Mouse (Mus musculus) hindbrain, embryonic 10.5 days (tissue): ENCODE data around the gene Cul4a. TPM values are rescaled to one million over a fixed set of nuclear protein-coding genes. Genes with fewer than 3 reads are reported as not detected.
"Not testable (repeated sequence)": the region's sequence is repeated elsewhere in the genome, so short reads cannot be mapped to it uniquely, and the experiment has no call there.

Experiments used
- DNase-seq: peaks from one replicate; pipeline ENCODE4 v3.0.0-alpha.2; 2017; ENCODE audit warnings: low spot score
- H3K27ac ChIP-seq: fragments of 300-500 bp; sonication (generic); 2 replicates; pipeline ENCODE4 v1.5.1; 2016; ENCODE audit warnings: mild to moderate bottlenecking, moderate library complexity
- H3K27me3 ChIP-seq: fragments of 300-500 bp; sonication (generic); 2 replicates; pipeline ENCODE4 v1.6.1; 2016; ENCODE audit warnings: mild to moderate bottlenecking; ENCODE audit not compliant: poor library complexity, insufficient read depth, severe bottlenecking
- H3K36me3 ChIP-seq: fragments of 300-500 bp; sonication (generic); 2 replicates; pipeline ENCODE4 v1.6.1; 2016; ENCODE audit warnings: mild to moderate bottlenecking, moderate library complexity
- H3K4me1 ChIP-seq: fragments of 300-500 bp; sonication (generic); replicated peaks from 2 replicates; pipeline ENCODE4 v1.6.1; 2016; ENCODE audit warnings: mild to moderate bottlenecking
- H3K4me3 ChIP-seq: fragments of 300-500 bp; sonication (generic); 2 replicates; pipeline ENCODE4 v1.5.1; 2016; ENCODE audit warnings: mild to moderate bottlenecking, moderate library complexity
- H3K9me3 ChIP-seq: fragments of 300-500 bp; sonication (generic); 2 replicates; pipeline ENCODE4 v1.6.1; 2016; ENCODE audit warnings: mild to moderate bottlenecking, moderate library complexity
- WGBS: fragments of 180-500 bp; shearing (Covaris S2); methylation state at CpG from one replicate; pipeline ENCODE4 v1.1.7; 2016; 5-methylcytosine and 5-hydroxymethylcytosine counted together
- polyA plus RNA-seq: library from polyadenylated mRNA; unstranded; fragments of >200 nt; fragmentation: Nextera tagmentation; extraction: Ambion mirVana; gene quantifications from 2 replicates; pipeline ENCODE4 v1.2.1, GENCODE M21; 2016

Gene Cul4a
- polyA plus RNA-seq, 1 experiment from 2014 or later: 72.8 TPM

- peaks cover 20% of the 10 kb centered on the region for H3K4me1 ChIP-seq
- H3K27me3 ChIP-seq: no peaks in the 10 kb centered on the region
- DNase-seq: no peak
- H3K36me3 ChIP-seq: peaks cover 28% of the 10 kb centered on the region
- 86% methylated on average over 1 of the region's 1 CpGs for WGBS
- no peaks in the 10 kb centered on the region for H3K9me3 ChIP-seq
- H3K4me3 ChIP-seq: no peak overlapping the region
- H3K27ac ChIP-seq: no peak overlapping the region
Observed at GRCm38 (mm10) chr8:13109416-13109960, 4.1 kb downstream of the Cul4a start.

- DNase-seq: no peak
Observed at GRCm38 (mm10) chr8:13111917-13112316, 6.5 kb downstream of the Cul4a start.

GRCm38 (mm10) chr8:13113232-13113631 is 7.8 kb downstream of the Cul4a start:
- no peak overlapping the region for H3K4me3 ChIP-seq
- no peak overlapping the region for H3K27ac ChIP-seq
- peaks cover 42% of the 10 kb centered on the region for H3K36me3 ChIP-seq
- no peaks in the 10 kb centered on the region for H3K27me3 ChIP-seq
- 93% methylated on average over 4 of the region's 4 CpGs for WGBS
- H3K9me3 ChIP-seq: no peaks in the 10 kb centered on the region
- DNase-seq: no peak
- 0 out of 2 replicates have a peak, but pooled peaks cover 3% of the 10 kb centered on the region for H3K4me1 ChIP-seq

More at GRCm38 (mm10) chr8:13111917-13112316, 6.5 kb downstream of the Cul4a start:
- Histone ChIP-seq H3K9me3 (no peaks in the 10 kb centered on the region), H3K36me3 (peaks cover 42% of the 10 kb centered on the region), H3K27ac (no peak overlapping the region), H3K4me3 (no peak overlapping the region), H3K27me3 (no peaks in the 10 kb centered on the region), H3K4me1 (peaks cover 11% of the 10 kb centered on the region)
- 87% methylated on average over 11 of the region's 11 CpGs for WGBS

GRCm38 (mm10) chr8:13117096-13117495 is 11.7 kb downstream of the Cul4a start:
- WGBS: 94% methylated on average over 2 of the region's 2 CpGs
- DNase-seq: no peak
- no peaks in the 10 kb centered on the region for H3K4me1 ChIP-seq

GRCm38 (mm10) chr8:13118516-13118915 is 13.1 kb downstream of the Cul4a start:
- 85% methylated on average over 3 of the region's 3 CpGs for WGBS
- peaks cover 76% of the 10 kb centered on the region for H3K36me3 ChIP-seq
- DNase-seq: no peak

More at GRCm38 (mm10) chr8:13117096-13117495, 11.7 kb downstream of the Cul4a start:
- peaks cover 74% of the 10 kb centered on the region for H3K36me3 ChIP-seq
- no peaks in the 10 kb centered on the region for H3K27me3 ChIP-seq
- no peak overlapping the region for H3K4me3 ChIP-seq
- H3K9me3 ChIP-seq: no peaks in the 10 kb centered on the region
- no peak overlapping the region for H3K27ac ChIP-seq

GRCm38 (mm10) chr8:13120882-13121665 is 15.7 kb downstream of the Cul4a start:
- no peak for DNase-seq
- H3K27ac ChIP-seq: no peak overlapping the region
- peaks cover 80% of the 10 kb centered on the region for H3K36me3 ChIP-seq
- H3K27me3 ChIP-seq: no peaks in the 10 kb centered on the region
- no peaks in the 10 kb centered on the region for H3K9me3 ChIP-seq
- no peak overlapping the region for H3K4me3 ChIP-seq
- WGBS: 87% methylated on average over 7 of the region's 7 CpGs
- no peaks in the 10 kb centered on the region for H3K4me1 ChIP-seq

More at GRCm38 (mm10) chr8:13118516-13118915, 13.1 kb downstream of the Cul4a start:
- H3K4me3 ChIP-seq: no peak overlapping the region
- H3K27ac ChIP-seq: no peak overlapping the region
- H3K9me3 ChIP-seq: no peaks in the 10 kb centered on the region
- H3K27me3 ChIP-seq: no peaks in the 10 kb centered on the region
- H3K4me1 ChIP-seq: no peaks in the 10 kb centered on the region

GRCm38 (mm10) chr8:13122887-13123421 is 17.5 kb downstream of the Cul4a start:
- Histone ChIP-seq H3K4me3 (no peak overlapping the region), H3K36me3 (peaks cover 92% of the 10 kb centered on the region), H3K4me1 (no peaks in the 10 kb centered on the region), H3K9me3 (no peaks in the 10 kb centered on the region), H3K27ac (no peak overlapping the region), H3K27me3 (no peaks in the 10 kb centered on the region)
- 96% methylated on average over 7 of the region's 7 CpGs for WGBS
- DNase-seq: no peak

- Histone ChIP-seq H3K36me3 (peaks cover 93% of the 10 kb centered on the region), H3K4me1 (no peaks in the 10 kb centered on the region)
Observed at GRCm38 (mm10) chr8:13124897-13125296, 19.5 kb downstream of the Cul4a start.

GRCm38 (mm10) chr8:13132220-13132619 is 26.8 kb downstream of the Cul4a start:
- peaks cover 95% of the 10 kb centered on the region for H3K36me3 ChIP-seq
- 81% methylated on average over 9 of the region's 9 CpGs for WGBS

More at GRCm38 (mm10) chr8:13124897-13125296, 19.5 kb downstream of the Cul4a start:
- 98% methylated on average over 8 of the region's 8 CpGs for WGBS
- no peak for DNase-seq
- H3K4me3 ChIP-seq: no peak overlapping the region
- no peak overlapping the region for H3K27ac ChIP-seq
- H3K9me3 ChIP-seq: no peaks in the 10 kb centered on the region
- H3K27me3 ChIP-seq: no peaks in the 10 kb centered on the region

GRCm38 (mm10) chr8:13139641-13140182 is 34.3 kb downstream of the Cul4a start:
- no peak for DNase-seq
- no peaks in the 10 kb centered on the region for H3K27me3 ChIP-seq
- no peak overlapping the region for H3K4me3 ChIP-seq
- H3K27ac ChIP-seq: no peak overlapping the region
- H3K4me1 ChIP-seq: no peaks in the 10 kb centered on the region
- H3K9me3 ChIP-seq: no peaks in the 10 kb centered on the region
- peaks cover 100% of the 10 kb centered on the region for H3K36me3 ChIP-seq
- WGBS: 94% methylated on average over 6 of the region's 6 CpGs

More at GRCm38 (mm10) chr8:13132220-13132619, 26.8 kb downstream of the Cul4a start:
- H3K27ac ChIP-seq, H3K27me3 ChIP-seq, H3K9me3 ChIP-seq, H3K4me1 ChIP-seq, H3K4me3 ChIP-seq: not testable (repeated sequence)
- peak; percentile 36 for DNase-seq

GRCm38 (mm10) chr8:13141681-13142080 is 36.3 kb downstream of the Cul4a start:
- Histone ChIP-seq H3K4me3 (no peak overlapping the region), H3K4me1 (no peaks in the 10 kb centered on the region), H3K9me3 (no peaks in the 10 kb centered on the region), H3K36me3 (peaks cover 100% of the 10 kb centered on the region), H3K27ac (no peak overlapping the region), H3K27me3 (no peaks in the 10 kb centered on the region)
- no peak for DNase-seq
- over 99% methylated on average over 5 of the region's 5 CpGs for WGBS

- Histone ChIP-seq H3K27ac (no peak overlapping the region), H3K4me3 (no peak overlapping the region), H3K27me3 (no peaks in the 10 kb centered on the region), H3K4me1 (no peaks in the 10 kb centered on the region), H3K36me3 (peaks cover 67% of the 10 kb centered on the region), H3K9me3 (no peaks in the 10 kb centered on the region)
- 97% methylated on average over 2 of the region's 2 CpGs for WGBS
- DNase-seq: no peak
Observed at GRCm38 (mm10) chr8:13148476-13148875, 43.1 kb downstream of the Cul4a start.

GRCm38 (mm10) chr8:13149287-13149686 is 43.9 kb downstream of the Cul4a start:
- WGBS: 92% methylated on average over 2 of the region's 2 CpGs
- H3K36me3 ChIP-seq: peaks cover 59% of the 10 kb centered on the region
- no peaks in the 10 kb centered on the region for H3K9me3 ChIP-seq
- DNase-seq: no peak
- no peaks in the 10 kb centered on the region for H3K4me1 ChIP-seq
- H3K27me3 ChIP-seq: no peaks in the 10 kb centered on the region
- H3K27ac ChIP-seq: no peak overlapping the region
- H3K4me3 ChIP-seq: no peak overlapping the region
